In genomic region chr2:112799995-112800353, GRCm38 (mm10) we compare ENCODE assay signal across 8 mouse cellular contexts.
DNase-seq lines count a peak whose midpoint lies in the region; ATAC-seq and TF ChIP-seq lines count a peak whose summit lies in the region.

No protein-coding gene starts in this region.

- peak; percentile 49 for TF ChIP-seq CTCF in bone marrow, adult 2 months (IDR thresholded peaks at IDR 0.05; ENCODE audit: control insufficient read depth, insufficient read depth, low read length)

- H3K4me2 ChIP-seq in embryonic facial prominence, embryonic 14.5 days (ENCODE audit: low read depth, low read length), result 0 out of 2 replicates have a peak overlapping the region, but pooled peaks have one; percentile 3
- no peak overlapping the region for H3K4me2 ChIP-seq in lung, embryonic 16.5 days (ENCODE audit: low read depth, low read length)

- H3K4me1 ChIP-seq in bone marrow, adult 2 months (ENCODE audit: control insufficient read depth, insufficient read depth, low read length), result no peaks in the 10 kb centered on the region
- H3K4me1 ChIP-seq in embryonic facial prominence, embryonic 14.5 days (ENCODE audit: control insufficient read depth, insufficient read depth, low read length), result no peaks in the 10 kb centered on the region
- no peaks in the 10 kb centered on the region for H3K4me1 ChIP-seq in lung, embryonic 16.5 days (replicated peaks; ENCODE audit: control insufficient read depth, insufficient read depth, low read length)

- no peaks in the 10 kb centered on the region for H3K27me3 ChIP-seq in embryonic facial prominence, embryonic 14.5 days (replicated peaks; ENCODE audit: control insufficient read depth, insufficient read depth, low read length)
- H3K27me3 ChIP-seq in lung, embryonic 16.5 days (ENCODE audit: control insufficient read depth, insufficient read depth, low read depth, low read length), result no peaks in the 10 kb centered on the region

- TF ChIP-seq POLR2A in bone marrow, adult 2 months (IDR thresholded peaks at IDR 0.05; ENCODE audit: borderline replicate concordance, control insufficient read depth, low read depth, low read length), result no peak

- ATAC-seq in embryonic facial prominence, embryonic 14.5 days (ENCODE audit: low read depth), result peak; percentile 74
- ATAC-seq in lung, embryonic 16.5 days (ENCODE audit: low read depth), result peak; percentile 77
- no peak for ATAC-seq in erythroid progenitor cell, adult 5-6 weeks (replicated peaks; ENCODE audit: low FRiP score, poor library complexity, severe bottlenecking)

- DNase-seq in MEL-GATA-1-ER (ENCODE audit: extremely low read depth, low read depth), result peak; percentile 38
- DNase-seq in embryonic facial prominence, embryonic 14.5 days (ENCODE audit: low spot score), result peak; percentile 45
- DNase-seq in heart, postnatal 10 days, result peak; percentile 55 to 77
- peak; percentile 50 to 66 for DNase-seq in kidney, postnatal 25 days
- peak; percentile 22 for DNase-seq in retina, adult 2 months (ENCODE audit: low read depth, low spot score)

- WGBS in bone marrow, adult 2 months, result 8% methylated on average over 8 of the region's 8 CpGs
- WGBS in embryonic facial prominence, embryonic 14.5 days, result 12% methylated on average over 8 of the region's 8 CpGs
- WGBS in lung, embryonic 16.5 days, result 9% methylated on average over 8 of the region's 8 CpGs

- no peak overlapping the region for H3K9ac ChIP-seq in embryonic facial prominence, embryonic 14.5 days (ENCODE audit: low read depth, low read length)
- no peak overlapping the region for H3K9ac ChIP-seq in lung, embryonic 16.5 days (ENCODE audit: low read length)

- H3K9me3 ChIP-seq in embryonic facial prominence, embryonic 14.5 days (ENCODE audit: control insufficient read depth, low read length), result no peaks in the 10 kb centered on the region
- no peaks in the 10 kb centered on the region for H3K9me3 ChIP-seq in lung, embryonic 16.5 days (ENCODE audit: control insufficient read depth, low read length)

- intact Hi-C loops in heart, postnatal 10 days (cut with DNase I), result loop anchor here (2.0 to 5.0 kb wide), 3 partner anchors 435 to 632 kb away; no protein-coding TSS in a partner anchor

- no peak overlapping the region for H3K27ac ChIP-seq in bone marrow, adult 2 months (ENCODE audit: control insufficient read depth, insufficient read depth, low read depth, low read length, poor library complexity)
- no peak overlapping the region for H3K27ac ChIP-seq in embryonic facial prominence, embryonic 14.5 days (replicated peaks; ENCODE audit: low read depth, low read length)
- H3K27ac ChIP-seq in lung, embryonic 16.5 days (ENCODE audit: low read length), result no peak overlapping the region

- no peak overlapping the region for H3K4me3 ChIP-seq in bone marrow, adult 2 months (replicated peaks; ENCODE audit: control insufficient read depth, low read depth, low read length)
- H3K4me3 ChIP-seq in embryonic facial prominence, embryonic 14.5 days (ENCODE audit: low read depth, low read length), result no peak overlapping the region
- H3K4me3 ChIP-seq in lung, embryonic 16.5 days (ENCODE audit: low read length), result no peak overlapping the region

- no peaks in the 10 kb centered on the region for H3K36me3 ChIP-seq in embryonic facial prominence, embryonic 14.5 days (ENCODE audit: control insufficient read depth, insufficient read depth, low read length)
- no peaks in the 10 kb centered on the region for H3K36me3 ChIP-seq in lung, embryonic 16.5 days (ENCODE audit: control insufficient read depth, insufficient read depth, low read length)
